Mouse (Mus musculus): ENCODE data around the gene Rapgef4.

GRCm38 (mm10) chr2:72183751-72184150 lies 202.7 kb downstream of the Rapgef4 start:
- TF ChIP-seq POLR2A (IDR thresholded peaks at IDR 0.05; ENCODE audit: extremely low read depth, insufficient read depth, low read length) = no peak
- no peak for TF ChIP-seq CTCF (IDR thresholded peaks at IDR 0.05; ENCODE audit: low read depth, low read length)

All from liver, adult 2 months (tissue).